Mouse (Mus musculus) gastrocnemius, adult 18-20 months (tissue): ENCODE data around the gene Mylip. TPM values are rescaled to one million over a fixed set of nuclear protein-coding genes. Genes with fewer than 3 reads are reported as not detected.

Experiments used
- DNase-seq: peaks from one replicate; pipeline ENCODE4 v3.0.0; 2021; ENCODE audit warnings: low spot score
- long read RNA-seq, 2 experiments: library from polyadenylated mRNA; stranded (forward); transcript quantifications; one replicate each; pipeline ENCODE4 v2.0.0; 2021
- total RNA-seq, 2 experiments: library from RNA; stranded (reverse); gene quantifications; 2 replicates each; pipeline ENCODE4 v1.2.3; 2021

Mylip gene
- total RNA-seq = 10 to 100 TPM; 11.3 to 12.2 TPM
- long read RNA-seq, experiment 1, partial matches to known transcripts = 1 of 6 reads
- long read RNA-seq, experiment 1, other reads (novel, unspliced or antisense) = 1 of 6 reads
- long read RNA-seq, experiment 2, partial matches to known transcripts = 2 of 5 reads
- long read RNA-seq, experiment 2, other reads (novel, unspliced or antisense) = 0 of 5 reads

DNA sequence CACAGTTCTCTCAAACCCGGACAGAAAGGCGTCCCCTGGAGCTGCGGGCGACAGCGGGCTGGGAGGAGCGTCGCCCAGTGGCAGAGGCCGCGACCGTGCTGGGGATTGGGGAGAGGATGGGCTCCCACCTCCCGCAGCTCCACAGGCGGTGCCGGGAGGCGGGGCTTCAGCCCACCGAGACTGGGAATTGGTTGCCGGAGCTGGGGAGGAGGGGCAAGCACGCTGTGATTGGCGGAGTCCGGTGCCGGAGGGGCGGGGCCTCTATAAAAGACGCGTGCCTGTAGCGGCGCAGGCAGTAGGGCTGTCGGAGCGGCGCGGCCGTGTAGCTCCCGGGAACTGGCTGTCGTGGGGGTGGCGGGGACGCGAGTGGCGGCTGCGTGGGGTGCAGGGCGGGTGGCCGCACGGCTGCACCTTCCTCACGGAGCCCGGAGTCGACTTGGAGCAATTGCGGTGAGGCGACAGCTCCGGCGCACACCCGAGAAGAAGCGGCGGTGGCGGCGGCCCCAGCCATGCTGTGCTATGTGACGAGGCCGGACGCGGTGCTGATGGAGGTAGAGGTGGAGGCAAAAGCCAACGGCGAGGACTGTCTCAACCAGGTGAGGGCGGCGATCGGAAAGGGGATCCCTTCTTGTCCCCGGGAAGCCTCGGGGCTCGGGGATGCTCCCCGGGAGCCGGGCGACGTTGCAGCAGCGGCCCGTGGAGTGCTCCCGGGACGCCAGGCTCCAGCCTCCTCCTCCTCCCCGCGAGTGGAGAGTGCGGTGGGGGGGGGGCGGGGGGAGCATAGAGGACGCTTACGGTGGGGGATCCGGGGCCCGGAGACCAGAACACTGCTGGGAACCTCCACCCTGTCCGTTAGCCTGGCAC is at the start of gene Mylip:
Mylip (plus strand) TSS at position 295 of the 864 bp plus-strand sequence.
- peak; percentile 99 for DNase-seq

DNA sequence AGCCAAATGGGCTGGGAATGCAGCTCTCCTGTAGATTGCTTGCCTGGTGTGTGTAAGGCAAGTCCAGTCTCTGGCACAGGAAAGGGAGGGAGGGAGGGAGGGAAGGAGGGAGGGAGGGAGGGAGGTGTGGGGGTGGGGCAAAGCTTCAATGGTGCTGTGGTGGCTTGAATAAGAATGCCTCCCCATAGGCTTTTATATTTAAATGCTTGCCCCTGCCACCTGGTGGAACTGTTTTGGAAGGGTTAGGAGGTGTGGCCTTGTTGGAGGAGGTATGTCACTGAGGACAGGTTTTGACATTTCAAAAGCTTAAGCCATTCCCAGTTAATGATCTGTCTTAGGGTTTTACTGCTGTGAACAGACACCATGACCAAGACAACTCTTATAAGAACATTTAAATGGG is 47.6 kb upstream of the Mylip start:
- DNase-seq = no peak

DNA sequence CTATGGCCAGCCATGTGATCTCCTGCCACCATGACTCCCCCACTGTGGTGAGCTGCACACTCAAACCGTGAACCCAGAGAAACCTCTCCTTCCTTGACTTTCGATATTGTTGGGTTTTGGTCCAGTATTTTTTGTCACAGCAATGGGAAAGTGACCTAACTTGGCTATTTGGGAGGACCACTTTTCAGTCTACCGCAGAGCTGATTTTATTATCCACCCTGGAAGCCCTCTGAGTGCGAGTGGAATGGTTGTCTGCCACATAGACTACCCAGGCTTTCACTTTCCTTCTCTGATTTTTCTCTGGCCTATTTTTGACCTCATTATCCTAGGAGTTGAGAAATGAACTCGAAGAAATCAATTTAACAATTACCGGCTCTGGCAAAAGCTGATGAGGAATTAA is 46.0 kb upstream of the Mylip start:
- DNase-seq = no peak

DNA sequence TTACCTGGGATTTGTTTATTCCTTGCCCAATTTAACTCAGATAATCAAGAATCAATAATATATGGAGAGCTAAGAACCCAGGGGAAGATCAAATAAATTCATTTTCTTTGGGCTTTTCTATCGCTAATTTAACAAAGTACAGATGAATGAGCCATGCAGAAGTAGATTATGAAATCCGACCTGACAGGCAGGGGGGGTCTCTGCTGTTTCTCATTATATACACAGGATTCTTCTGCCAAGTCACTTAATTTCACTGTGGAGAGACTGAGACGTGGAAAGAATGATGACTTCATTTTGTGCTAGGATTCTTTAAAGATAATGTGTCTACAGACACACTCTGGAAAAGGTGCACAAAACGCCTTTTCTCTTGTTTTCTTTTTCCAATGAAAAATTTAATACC is 45.6 kb upstream of the Mylip start:
- DNase-seq = no peak

DNA sequence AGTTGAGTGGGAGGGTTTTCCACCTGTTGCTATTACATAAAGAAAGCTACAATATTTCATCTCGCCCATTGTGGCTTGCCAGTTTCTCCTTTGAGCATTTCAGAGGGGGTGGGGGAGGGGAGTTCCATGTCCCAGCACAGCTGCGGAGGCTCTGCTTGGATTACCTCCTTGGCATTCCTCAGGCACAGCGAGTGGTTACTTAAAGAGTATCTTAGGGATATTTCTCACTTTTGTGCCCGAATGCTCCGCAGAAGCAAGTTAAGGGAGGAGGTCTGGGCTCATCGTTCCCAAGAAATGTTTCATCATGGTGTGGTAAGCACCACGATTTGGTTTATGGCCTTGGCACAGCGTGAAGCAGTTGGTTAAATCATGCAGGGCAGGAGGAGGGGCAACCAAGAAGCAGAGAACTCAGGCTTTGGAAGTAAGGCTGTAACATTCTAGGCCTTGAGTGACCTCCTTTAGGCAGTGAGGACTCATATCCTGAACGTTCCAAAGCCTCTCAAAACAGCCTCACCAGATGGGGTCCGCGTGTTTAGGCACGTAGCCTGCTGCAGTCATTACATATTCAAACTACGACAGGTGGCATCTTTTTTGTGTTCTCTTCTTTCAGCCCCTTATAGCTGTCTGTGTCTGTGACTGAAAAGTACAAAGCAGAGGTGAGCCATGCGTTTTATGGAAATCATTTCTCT is 43.9 kb upstream of the Mylip start:
- peak; percentile 42 for DNase-seq

DNA sequence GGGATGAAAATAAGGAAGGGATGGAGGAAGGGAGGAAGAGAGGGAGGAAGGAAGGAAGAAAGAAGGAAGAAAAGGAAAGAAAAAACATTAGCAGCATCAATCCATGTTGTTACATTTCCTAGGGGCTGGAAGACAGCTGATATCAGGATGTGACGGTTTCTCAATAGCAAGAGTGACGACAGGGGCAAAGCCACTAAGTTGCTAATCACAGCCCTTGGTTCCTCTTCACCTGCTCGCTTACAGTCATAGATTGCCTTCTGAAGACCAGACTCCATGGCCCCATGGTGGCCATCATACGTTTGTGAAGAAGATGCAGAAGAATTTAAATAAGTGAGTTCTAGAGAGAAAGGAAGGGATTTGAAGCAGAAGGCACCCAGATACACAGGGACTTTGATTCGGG is 38.1 kb upstream of the Mylip start:
- DNase-seq = no peak

DNA sequence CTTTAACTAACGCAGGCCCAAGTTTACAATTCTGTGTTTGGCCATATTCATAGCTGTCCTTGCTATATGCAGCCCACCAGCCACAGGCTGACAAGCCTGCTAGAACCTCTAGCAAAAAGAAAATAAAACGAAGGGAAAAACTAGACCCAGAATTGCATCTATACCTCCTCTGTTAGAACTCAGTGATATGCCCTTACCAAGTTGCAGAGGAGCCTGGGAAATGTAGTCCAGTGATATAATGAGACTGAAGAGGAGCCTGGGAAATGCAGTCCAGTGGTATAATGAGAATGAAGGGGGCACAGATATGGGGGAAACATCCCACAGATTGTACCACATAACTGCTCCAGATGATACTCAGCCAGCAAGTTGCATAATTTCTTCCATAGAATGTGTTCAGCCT is 34.7 kb upstream of the Mylip start:
- no peak for DNase-seq

DNA sequence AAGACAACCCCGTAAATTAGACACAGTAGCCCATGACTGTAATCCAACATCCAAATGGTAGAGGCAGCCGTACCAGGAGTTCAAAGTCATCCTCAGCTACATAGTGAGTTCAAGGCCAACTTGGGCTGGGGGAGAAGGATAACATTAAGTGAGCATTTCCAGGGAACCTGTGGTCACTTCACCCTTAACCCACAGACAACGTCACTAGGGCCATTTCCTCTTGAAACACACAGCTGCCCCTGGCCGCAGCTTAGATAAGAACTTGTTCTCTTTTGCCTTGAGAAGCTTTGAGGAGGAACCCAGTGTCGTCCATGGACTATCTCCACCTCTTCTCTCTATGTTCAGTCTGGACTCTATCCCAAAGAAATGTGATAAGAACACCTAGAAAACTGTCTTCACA is 31.3 kb upstream of the Mylip start:
- no peak for DNase-seq

DNA sequence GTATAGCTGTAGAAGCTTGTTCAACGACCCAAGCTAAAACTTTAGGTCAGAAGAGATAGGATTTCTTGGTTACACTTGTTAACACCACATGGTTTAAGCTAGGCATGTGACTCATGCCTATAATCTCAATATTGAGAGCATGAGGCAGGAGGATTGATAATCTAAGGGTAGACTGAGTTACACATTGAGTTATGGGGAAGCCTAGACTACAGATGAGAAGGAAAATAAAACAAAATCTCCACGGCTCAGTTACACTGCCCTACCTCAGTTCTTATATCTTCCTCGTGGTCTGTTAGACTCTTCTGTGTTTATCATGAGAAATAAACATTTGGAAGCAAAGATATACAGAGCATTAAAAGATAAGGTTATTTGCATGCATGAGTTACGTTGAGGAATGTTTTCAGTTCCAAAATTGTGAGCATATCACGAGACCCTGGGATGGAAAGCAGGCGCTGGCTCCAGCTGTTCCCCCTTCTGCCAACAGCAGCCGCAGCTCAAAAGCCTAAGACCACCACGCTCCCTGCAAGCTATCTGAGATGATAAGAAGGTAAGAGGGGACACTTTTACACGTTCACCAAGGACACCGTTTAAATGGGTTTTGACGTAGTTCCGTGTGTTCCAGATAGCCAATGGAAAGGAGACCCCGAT is 30.7 kb upstream of the Mylip start:
- DNase-seq = no peak

DNA sequence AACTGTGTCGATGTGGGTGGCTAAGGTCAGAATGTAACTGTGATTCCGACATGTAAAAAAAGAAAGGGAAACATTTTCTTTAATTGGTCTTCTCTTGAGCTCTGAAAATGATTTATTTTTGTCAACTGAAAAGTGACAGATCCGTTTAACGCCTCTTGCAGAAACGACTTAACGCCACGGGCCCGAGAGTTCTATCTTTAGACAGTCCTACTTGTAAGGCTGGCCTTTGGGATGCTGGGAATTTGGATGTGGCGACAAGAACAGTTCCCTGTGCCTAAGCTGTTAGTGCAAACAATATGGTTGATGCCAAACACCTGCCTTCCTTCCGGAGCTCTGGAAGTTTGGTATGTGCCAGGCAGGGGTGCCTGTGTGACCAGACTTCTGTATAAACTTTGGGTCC is 23.8 kb upstream of the Mylip start:
- DNase-seq = no peak

DNA sequence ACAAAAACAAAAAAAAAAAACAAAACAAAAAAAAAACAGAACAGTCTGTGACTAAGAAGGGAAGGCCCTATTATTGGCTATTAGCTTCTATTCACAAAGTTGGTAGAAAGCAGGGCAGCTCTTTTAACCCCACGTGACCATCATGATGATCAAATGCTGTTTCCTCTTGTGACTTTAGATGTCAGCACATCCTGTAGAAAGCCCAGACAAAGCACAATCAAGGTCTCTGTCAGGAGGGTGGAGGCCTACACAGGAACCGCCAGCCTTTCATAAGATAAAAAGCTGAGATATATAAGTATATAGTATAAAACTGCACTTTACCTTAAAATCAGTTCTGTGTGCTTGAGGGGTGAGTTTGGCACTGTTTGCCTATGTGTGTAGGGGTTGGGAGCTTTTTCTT is 17.9 kb upstream of the Mylip start:
- no peak for DNase-seq

DNA sequence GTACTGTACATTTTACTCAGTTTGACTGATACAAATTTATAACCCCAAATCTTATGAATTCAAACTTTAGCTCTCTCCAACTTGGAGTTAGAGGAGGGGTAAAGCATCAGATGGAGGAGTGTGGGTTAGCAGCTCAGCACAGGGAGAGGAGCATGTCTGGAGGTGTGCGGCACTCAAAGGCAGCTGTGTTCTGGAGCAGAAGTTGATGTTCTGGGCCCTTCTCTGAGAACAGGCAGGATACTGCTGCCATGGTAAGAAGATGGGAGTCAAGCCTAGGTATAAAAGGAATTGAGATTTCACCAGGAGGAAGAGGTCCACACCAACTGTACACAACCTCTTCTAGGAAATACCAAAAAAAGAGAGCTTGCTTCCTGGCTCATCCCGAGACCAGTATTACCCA is 17.1 kb upstream of the Mylip start:
- DNase-seq = no peak

DNA sequence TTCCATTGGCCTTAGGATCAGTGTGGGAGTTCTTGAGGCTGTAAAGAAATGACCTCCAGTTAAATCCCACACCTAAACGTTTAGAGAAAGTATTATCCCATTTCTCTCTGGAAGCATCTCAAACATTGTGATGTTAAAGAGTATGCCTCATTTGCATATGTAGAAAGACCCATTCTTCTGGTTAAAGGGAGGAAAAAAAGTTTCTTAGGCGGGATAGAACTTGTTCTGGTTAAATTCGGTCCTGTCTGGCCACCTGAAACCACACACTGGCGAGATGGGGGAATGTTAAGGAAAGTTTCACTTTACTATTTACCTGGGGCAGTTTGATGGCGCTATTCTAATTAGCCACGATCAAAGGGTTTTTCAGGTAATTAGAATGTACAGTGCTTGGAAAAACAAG is 14.7 kb upstream of the Mylip start:
- no peak for DNase-seq

DNA sequence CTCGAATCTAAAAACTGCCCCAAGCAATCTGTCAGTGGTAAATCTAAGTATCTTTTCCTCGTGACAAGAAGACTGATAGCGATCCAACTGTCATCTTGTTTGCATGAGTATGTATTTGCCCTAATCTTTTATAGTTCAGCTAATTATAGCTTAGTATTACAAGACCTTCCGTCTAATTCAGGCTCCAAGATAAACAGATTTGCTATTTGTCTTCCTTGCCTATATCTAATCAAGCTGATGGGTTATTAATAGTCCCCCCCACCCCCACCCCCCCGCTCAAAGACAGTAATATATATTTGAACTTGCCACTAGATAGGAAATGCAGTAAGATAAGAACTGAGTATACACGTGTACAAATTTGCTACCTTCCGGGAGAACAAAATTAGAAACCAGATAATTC is 7.3 kb upstream of the Mylip start:
- DNase-seq = no peak

DNA sequence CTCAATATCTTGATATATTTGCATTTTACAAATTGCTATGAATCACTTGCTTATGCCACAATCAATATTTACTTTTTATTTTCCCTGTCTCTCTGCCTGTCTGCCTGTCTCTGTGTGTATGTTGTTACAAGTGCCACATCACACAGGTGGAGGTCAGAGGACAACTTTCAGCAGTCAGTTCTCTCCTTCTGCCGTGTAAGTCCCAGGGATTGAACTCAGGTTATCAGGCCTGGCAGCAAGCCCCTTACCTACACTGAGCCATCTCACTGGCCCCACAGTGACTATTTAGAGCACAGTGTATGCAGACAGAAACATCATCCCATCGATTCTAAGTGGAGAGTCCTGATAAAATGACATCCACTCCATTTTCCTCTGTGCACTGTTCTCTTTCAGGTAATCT is 4.9 kb upstream of the Mylip start:
- DNase-seq = no peak

DNA sequence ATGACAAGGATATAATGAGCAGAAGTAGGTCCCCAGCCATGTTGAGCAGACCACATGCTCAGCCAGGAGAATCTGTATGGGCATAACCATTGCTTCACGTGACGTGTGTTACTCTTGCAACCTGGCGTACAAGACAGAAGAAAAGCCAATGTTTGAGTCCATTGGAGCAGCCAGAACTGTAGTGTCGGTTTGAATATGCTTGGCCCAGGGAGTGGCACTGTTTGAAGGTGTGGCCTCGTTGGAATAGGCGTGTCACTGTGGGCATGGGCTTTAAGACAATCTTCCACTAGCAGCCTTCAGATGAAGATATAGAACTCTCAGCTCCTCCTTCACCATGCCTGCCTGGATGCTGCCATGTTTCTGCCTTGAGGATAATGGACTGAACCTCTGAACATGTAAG is 4.0 kb upstream of the Mylip start:
- DNase-seq = no peak

DNA sequence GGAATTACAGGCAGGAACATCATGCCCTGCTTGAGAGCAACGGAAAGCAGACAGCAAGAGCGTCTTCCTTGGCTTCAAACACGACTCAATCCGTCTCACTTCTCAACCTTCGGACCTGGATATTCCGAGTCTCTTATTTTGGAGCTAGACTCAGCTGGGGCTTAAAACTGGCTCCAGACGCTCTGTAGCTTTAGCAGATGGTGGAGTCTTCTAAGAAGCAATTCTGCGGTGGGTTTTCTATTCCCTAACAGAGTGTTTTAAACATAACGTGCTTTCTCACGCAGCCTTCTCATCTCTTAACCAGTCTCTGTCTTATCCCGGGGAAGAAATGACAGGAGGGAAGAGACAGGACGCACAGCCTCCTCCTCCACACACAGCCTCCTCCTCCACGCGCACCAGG is 3.3 kb upstream of the Mylip start:
- DNase-seq = no peak

DNA sequence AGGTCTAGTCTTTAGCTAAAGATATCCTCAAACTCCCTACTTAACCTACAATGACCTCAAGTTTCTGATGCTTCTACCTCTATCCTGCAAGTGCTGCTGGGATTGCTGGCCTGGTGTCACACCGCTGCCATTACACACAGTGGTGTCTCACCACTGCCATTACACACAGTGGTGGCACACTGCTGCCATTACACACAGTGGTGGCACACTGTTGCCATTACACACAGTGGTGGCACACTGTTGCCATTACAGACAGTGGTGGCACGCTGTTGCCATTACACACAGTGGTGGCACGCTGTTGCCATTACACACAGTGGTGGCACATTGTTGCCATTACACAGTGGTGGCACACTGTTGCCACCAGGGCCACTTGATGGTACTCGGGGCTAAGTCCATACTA is 2.3 kb upstream of the Mylip start:
- DNase-seq = no peak

DNA sequence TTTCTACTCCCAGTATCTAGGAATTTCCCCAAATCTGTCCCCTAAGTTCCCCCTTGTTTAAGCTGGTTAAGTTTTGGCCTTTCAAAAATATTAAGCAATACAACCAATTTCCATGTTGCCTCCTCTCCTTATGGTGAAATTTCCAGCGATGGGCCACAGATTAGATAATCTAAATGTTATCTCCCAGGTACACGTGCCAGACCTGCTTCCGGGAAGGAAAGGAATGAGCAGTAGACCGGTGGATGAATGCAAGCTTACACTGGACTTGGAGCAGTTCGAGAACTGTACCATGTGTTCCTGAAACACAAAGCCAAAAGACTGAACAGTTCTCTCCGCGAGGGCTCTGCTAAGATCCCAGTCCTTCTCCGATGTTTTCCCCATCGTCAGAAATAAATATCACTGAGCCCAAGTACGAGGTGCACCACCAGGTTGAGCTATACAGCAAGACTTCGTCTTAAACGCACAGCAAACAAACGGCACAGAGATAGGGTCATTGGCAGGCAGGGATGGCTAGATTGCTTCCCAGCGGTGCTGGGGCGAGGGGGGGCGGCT is 1.2 kb upstream of the Mylip start:
- no peak for DNase-seq

DNA sequence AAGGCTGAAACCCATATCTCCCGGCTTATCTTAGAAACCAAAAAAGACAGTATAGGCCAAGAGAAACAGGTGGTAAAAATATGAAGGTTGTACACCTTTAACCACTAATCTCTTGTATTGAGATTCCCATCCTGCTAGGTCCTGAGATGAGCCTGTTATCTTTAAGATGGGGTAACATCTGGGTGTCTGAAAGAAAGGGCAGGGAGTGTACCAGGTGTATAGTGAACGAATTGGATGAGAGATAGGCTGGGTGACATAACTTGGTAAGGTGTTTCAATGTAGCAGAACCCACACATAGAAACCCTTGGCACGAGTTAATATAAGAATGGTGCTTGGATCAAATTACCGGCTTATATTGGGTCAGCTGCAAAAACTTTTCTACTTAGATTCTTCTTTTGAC is 653 bp upstream of the Mylip start:
- DNase-seq = no peak

DNA sequence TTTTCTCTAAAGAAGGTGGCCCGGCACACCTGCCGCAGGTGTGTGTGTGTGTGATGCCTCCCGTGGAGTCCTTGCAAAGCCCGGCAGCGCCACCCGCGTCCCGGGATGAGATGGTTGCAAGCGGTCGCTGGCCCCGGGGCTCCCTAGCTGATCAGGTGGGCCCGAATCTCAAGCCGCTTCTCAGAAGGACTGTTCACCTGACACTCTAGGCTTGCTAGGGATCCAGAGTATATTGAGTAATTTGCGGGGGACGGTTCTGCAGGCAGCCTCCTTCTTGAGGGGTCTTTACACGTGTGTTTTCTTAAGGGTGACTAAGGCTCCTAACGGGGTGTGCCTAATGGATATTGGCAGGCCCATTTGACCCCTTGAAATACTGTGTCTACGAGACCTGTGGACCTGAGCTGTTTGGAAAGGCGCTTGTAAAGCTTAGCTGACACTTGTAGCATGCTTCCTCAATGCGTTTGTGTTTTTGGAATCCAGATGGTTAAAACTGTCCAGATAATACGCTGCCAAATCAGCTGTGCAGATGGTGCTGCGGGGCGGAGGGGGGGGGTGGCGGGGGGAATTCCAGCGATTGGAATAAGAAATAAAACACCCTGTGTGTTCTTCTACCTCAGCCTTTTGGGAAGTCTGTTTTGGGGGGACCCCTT is 895 bp downstream of the Mylip start:
- DNase-seq = peak; percentile 30
